Mouse (Mus musculus): ENCODE results near the gene Slc16a5. TPM values are rescaled to one million over a fixed set of nuclear protein-coding genes. Genes with fewer than 3 reads are reported as not detected.
"Not testable (repeated sequence)": the region's sequence is repeated elsewhere in the genome, so short reads cannot be mapped to it uniquely, and the experiment has no call there.

The Slc16a5 gene
- polyA plus RNA-seq, 1 experiment from 2014 or later = 0.34 TPM

DNA sequence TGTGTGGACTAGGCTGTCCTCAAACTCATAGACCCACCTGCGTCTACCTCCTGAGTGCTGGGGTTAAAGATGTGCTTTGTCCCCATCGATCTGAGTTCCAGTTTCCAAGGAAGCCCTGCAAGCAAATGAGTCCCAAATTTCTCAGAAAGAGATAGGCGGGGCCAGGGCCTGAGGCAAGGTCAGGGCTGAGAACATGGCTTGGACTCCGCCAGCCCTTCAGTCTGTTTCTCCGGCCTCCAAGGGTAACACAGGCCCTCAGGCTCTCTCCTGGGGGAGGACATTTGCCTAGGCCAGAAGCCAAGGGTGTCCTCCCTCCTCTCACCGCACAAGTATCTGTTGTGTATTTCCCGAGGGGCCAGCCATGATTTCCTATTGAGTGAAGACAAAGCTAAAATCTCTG lies 9.9 kb downstream of the Slc16a5 start:
- Histone ChIP-seq H3K4me2 (ENCODE audit: low read length) (no peak overlapping the region), H3K9me3 (ENCODE audit: control insufficient read depth, low read length) (no peaks in the 10 kb centered on the region), H3K27me3 (replicated peaks; ENCODE audit: control insufficient read depth, insufficient read depth, low read length) (no peaks in the 10 kb centered on the region), H3K27ac (ENCODE audit: low read depth, low read length) (no peak overlapping the region), H3K9ac (ENCODE audit: low read depth, low read length) (no peak overlapping the region), H3K36me3 (ENCODE audit: control insufficient read depth, insufficient read depth, low read length) (no peaks in the 10 kb centered on the region), H3K4me3 (ENCODE audit: low read length) (no peak overlapping the region), H3K4me1 (ENCODE audit: control insufficient read depth, insufficient read depth, low read depth, low read length) (peaks cover 22% of the 10 kb centered on the region)
- 81% methylated on average over 7 of the region's 7 CpGs for WGBS
- ATAC-seq = no peak

DNA sequence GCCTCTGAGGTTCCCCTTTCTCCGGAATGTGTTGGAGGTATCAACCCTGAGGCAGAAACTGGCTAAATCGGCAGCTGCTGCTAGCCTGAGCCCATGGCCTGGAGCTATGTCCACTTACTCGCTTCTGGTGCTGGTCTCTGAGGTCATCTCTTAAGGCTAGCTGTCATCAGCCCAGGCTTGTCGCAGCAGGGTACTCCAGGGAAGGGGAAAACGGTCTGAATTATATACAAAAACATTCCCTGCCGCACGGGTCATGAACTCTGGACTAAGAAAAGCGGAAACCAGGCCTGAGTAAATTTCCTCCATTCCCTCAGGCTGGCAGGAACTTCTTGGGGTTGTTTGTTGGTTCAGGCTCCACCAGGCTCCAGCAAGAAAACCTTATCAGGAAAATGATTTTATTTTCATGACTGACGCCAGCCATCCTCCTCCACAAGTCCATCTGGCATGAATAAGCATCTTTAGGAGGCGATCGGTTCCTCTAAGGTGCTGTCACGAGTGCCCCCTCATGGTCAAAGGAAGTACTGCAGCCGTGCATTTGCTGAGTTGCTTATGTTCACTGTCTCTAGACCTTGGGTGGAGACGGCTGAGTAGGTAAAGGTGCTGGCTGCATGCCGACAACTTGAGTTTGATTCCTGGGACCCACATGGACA lies 11.5 kb downstream of the Slc16a5 start:
- Histone ChIP-seq H3K4me1 (ENCODE audit: control insufficient read depth, insufficient read depth, low read depth, low read length) (peaks cover 25% of the 10 kb centered on the region), H3K9me3 (ENCODE audit: control insufficient read depth, low read length) (no peaks in the 10 kb centered on the region), H3K27ac (ENCODE audit: low read depth, low read length) (peak overlapping the region; percentile 27; the same call in 1 of the 2 replicates), H3K27me3 (replicated peaks; ENCODE audit: control insufficient read depth, insufficient read depth, low read length) (no peaks in the 10 kb centered on the region), H3K4me3 (ENCODE audit: low read length) (no peak overlapping the region), H3K36me3 (ENCODE audit: control insufficient read depth, insufficient read depth, low read length) (no peaks in the 10 kb centered on the region), H3K9ac (ENCODE audit: low read depth, low read length) (peak overlapping the region; percentile 18; the same call in 1 of the 2 replicates), H3K4me2 (ENCODE audit: low read length) (peak overlapping the region; percentile 29)
- peak; percentile 60 for ATAC-seq
- WGBS = 19% methylated on average over 15 of the region's 15 CpGs

DNA sequence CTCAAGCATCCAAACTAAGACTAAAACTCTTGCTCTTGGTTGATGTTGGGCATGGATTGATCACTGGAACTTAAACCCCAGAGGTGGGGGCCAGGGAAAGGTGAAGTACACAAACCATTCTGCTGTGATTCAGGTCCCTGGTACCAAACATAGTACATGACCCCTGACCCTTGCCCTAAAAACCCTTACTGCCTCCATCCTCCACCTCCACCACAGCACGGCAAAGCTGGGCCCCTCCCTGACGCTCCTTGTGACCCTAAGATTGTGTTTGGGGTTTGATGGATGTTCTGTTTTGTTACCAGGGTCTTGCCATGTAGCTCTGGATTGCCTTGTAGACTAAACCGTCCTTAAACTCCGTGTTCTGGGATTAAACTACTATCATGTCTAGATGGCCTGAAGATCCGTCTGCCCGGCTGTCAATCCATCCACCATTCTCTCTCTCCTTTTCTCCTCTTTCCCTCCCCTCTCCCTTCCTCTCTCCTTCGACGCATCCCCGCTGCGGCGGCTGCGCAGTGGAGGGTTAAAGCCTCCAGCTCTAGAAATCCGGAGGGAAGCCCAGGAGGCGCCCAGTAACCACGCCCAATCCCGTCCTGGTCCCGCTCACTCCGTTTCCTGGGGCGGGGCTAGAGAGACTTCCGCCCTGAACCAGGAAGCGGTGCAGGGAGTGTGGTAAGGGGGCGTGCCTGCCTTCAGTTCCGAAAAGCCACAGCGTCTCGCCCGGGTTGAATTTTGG lies 12.9 kb downstream of the Slc16a5 start, which contains the start of gene Armc7:
TSS of gene Armc7 (plus strand) at position 643 of the 733 bp plus-strand sequence.
- Histone ChIP-seq H3K27ac (ENCODE audit: low read depth, low read length) (peak within 1 kb of the TSS; percentile 86), H3K9me3 (ENCODE audit: control insufficient read depth, low read length) (no peaks in the 10 kb centered on the region), H3K4me2 (ENCODE audit: low read length) (peak within 1 kb of the TSS; percentile 75), H3K36me3 (ENCODE audit: control insufficient read depth, insufficient read depth, low read length) (no peaks in the 10 kb centered on the region), H3K4me1 (ENCODE audit: control insufficient read depth, insufficient read depth, low read depth, low read length) (peaks cover 25% of the 10 kb centered on the region), H3K9ac (ENCODE audit: low read depth, low read length) (peak within 1 kb of the TSS; percentile 78), H3K4me3 (ENCODE audit: low read length) (peak within 1 kb of the TSS; percentile 80), H3K27me3 (replicated peaks; ENCODE audit: control insufficient read depth, insufficient read depth, low read length) (no peaks in the 10 kb centered on the region)
- under 1% methylated on average over 26 of the region's 26 CpGs for WGBS
- peak; percentile 97 for ATAC-seq

DNA sequence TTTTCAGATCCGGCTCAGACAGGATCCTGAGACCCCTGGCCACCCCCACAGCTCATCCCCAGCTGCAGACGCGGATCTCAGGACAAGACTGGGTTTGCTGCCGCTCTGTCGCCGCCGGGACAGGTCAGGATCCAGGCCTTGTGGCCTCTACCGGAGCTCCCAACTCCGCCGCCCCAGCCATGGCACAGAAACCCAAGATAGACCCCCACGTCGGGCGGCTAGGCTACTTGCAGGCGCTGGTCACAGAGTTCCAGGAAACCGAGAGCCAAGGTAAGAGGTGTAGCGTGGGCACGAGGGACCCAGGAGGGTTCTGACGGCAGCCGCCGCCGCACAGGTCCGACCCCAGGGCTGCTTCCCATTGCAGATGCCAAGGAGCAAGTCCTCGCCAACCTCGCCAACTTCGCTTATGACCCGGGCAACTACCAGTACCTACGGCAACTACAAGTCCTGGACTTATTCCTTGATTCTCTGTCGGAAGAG lies 13.5 kb downstream of the Slc16a5 start:
- H3K27me3 ChIP-seq (replicated peaks; ENCODE audit: control insufficient read depth, insufficient read depth, low read length) = no peaks in the 10 kb centered on the region
- peak overlapping the region; percentile 75 for H3K4me2 ChIP-seq (ENCODE audit: low read length)
- H3K9me3 ChIP-seq (ENCODE audit: control insufficient read depth, low read length) = no peaks in the 10 kb centered on the region
- ATAC-seq = peak; percentile 60
- peak overlapping the region; percentile 80 for H3K4me3 ChIP-seq (ENCODE audit: low read length)
- H3K36me3 ChIP-seq (ENCODE audit: control insufficient read depth, insufficient read depth, low read length) = no peaks in the 10 kb centered on the region
- H3K27ac ChIP-seq (ENCODE audit: low read depth, low read length) = peak overlapping the region; percentile 86
- H3K4me1 ChIP-seq (ENCODE audit: control insufficient read depth, insufficient read depth, low read depth, low read length) = peaks cover 25% of the 10 kb centered on the region
- peak overlapping the region; percentile 78 for H3K9ac ChIP-seq (ENCODE audit: low read depth, low read length)
- 4% methylated on average over 28 of the region's 28 CpGs for WGBS

DNA sequence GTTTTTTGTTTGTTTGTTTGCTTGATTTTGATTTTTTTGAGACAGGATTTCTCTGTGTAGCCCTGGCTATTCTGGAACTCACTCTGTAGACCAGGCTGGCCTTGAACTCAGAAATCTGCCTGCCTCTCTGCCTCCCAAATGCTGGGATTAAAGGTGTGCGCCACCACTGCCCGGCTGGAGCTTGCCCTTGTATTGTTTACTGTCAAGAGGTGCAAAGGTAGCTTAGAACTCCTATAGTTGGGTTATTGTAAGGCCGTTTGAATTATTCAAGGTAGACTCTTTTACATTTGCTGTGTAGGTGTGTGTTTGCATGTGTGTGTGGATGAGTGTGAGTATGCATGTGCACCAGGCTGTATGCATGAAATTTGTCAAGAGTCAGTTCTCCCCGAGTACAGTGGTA lies 14.4 kb downstream of the Slc16a5 start:
- H3K36me3 ChIP-seq (ENCODE audit: control insufficient read depth, insufficient read depth, low read length); H3K27ac ChIP-seq (ENCODE audit: low read depth, low read length); H3K9ac ChIP-seq (ENCODE audit: low read depth, low read length); ATAC-seq; H3K27me3 ChIP-seq (replicated peaks; ENCODE audit: control insufficient read depth, insufficient read depth, low read length); H3K9me3 ChIP-seq (ENCODE audit: control insufficient read depth, low read length): not testable (repeated sequence)
- Histone ChIP-seq H3K4me1 (ENCODE audit: control insufficient read depth, insufficient read depth, low read depth, low read length) (peaks cover 25% of the 10 kb centered on the region), H3K4me3 (ENCODE audit: low read length) (peak overlapping the region; percentile 80), H3K4me2 (ENCODE audit: low read length) (peak overlapping the region; percentile 75)
- WGBS = 82% methylated on average over 4 of the region's 4 CpGs

DNA sequence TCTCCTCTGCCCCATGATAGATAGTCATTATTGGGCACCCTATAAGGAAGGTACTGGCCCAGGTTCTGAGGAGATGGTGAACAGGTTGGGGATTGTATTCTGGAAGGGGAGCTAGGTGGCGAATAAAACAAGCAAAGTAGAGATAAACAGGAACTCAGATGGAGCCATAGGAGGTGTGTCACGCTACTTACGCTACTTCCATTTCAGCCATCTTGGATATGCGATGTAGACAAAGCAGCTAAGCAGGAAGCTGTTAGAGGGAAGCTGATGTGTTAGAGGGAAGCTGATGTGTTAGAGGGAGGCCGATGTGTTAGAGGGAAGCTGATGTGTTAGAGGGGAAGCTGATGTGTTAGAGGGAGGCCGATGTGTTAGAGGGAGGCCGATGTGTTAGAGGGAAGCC lies 15.1 kb downstream of the Slc16a5 start:
- H3K9me3 ChIP-seq (ENCODE audit: control insufficient read depth, low read length); H3K4me2 ChIP-seq (ENCODE audit: low read length); H3K36me3 ChIP-seq (ENCODE audit: control insufficient read depth, insufficient read depth, low read length); ATAC-seq; H3K27ac ChIP-seq (ENCODE audit: low read depth, low read length); H3K27me3 ChIP-seq (replicated peaks; ENCODE audit: control insufficient read depth, insufficient read depth, low read length); H3K4me3 ChIP-seq (ENCODE audit: low read length): not testable (repeated sequence)
- peaks cover 25% of the 10 kb centered on the region for H3K4me1 ChIP-seq (ENCODE audit: control insufficient read depth, insufficient read depth, low read depth, low read length)
- 0 out of 2 replicates have a peak overlapping the region, but pooled peaks have one; percentile 8 for H3K9ac ChIP-seq (ENCODE audit: low read depth, low read length)
- 90% methylated on average over 7 of the region's 7 CpGs for WGBS

DNA sequence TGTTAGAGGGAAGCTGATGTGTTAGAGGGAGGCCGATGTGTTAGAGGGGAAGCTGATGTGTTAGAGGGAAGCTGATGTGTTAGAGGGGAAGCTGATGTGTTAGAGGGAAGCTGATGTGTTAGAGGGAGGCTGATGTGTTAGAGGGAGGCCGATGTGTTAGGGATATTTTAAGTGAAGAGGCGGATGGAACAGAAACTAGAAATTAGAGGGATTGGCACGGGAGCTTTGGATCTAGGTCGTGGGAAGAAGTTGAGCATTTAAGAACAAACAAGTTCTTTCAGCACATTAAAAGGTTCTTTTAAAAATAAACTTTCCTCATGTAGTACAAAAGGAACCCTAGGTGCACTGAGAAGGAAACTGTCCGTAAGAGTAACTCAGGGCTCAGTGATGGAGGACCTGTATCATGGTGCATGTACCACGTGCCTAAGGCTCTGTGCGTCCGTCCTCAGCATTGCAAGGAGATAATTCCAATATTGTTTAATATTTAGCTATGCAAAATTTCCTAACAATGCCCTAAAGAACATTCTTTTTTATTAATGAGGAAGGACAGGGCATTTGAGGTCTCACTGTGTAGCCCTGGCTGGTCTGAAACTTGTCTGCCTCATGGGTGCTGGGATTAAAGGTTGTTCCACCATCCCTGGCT lies 16.1 kb downstream of the Slc16a5 start:
- Histone ChIP-seq H3K9ac (ENCODE audit: low read depth, low read length) (no peak overlapping the region), H3K9me3 (ENCODE audit: control insufficient read depth, low read length) (no peaks in the 10 kb centered on the region), H3K36me3 (ENCODE audit: control insufficient read depth, insufficient read depth, low read length) (no peaks in the 10 kb centered on the region), H3K4me3 (ENCODE audit: low read length) (no peak overlapping the region), H3K27me3 (replicated peaks; ENCODE audit: control insufficient read depth, insufficient read depth, low read length) (no peaks in the 10 kb centered on the region), H3K4me2 (ENCODE audit: low read length) (no peak overlapping the region), H3K4me1 (ENCODE audit: control insufficient read depth, insufficient read depth, low read depth, low read length) (peaks cover 25% of the 10 kb centered on the region), H3K27ac (ENCODE audit: low read depth, low read length) (no peak overlapping the region)
- 90% methylated on average over 9 of the region's 9 CpGs for WGBS
- ATAC-seq = no peak

DNA sequence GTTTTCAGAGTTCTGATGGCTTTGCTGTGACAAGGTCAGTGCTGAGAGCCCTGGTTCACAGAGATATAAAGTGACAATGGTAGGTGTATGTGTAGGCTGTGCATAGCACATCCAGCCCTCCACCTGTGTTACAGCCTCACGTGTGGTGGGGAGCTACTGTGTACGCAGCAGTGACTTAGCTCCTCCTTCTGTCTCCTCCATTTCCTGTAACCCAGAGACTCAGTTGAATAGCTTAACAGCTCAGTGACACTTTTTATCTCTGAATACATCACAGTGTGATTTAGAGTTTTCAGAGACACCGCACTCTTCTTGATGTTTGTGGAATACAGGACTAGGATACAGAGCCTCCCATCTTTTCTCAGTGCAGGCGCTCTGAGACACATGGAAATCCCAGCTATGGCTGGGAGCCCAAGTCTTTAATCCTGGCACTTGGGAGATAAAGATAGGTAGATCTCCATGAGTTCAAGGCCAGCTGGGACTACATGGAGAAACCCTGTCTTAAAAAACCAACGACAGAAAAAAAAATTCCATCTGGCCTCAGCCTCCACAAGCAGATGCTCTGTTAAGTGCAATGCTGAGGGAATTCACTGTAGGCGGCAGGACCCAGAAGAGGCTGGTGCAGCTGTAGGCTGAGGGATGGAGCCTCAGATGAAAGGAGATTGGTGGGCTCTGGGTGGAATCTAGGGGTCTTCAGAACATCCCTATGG lies 19.4 kb downstream of the Slc16a5 start:
- H3K36me3 ChIP-seq (ENCODE audit: control insufficient read depth, insufficient read depth, low read length) = no peaks in the 10 kb centered on the region
- no peaks in the 10 kb centered on the region for H3K27me3 ChIP-seq (replicated peaks; ENCODE audit: control insufficient read depth, insufficient read depth, low read length)
- H3K4me1 ChIP-seq (ENCODE audit: control insufficient read depth, insufficient read depth, low read depth, low read length) = peaks cover 8% of the 10 kb centered on the region
- H3K9me3 ChIP-seq (ENCODE audit: control insufficient read depth, low read length) = no peaks in the 10 kb centered on the region
- no peak overlapping the region for H3K4me3 ChIP-seq (ENCODE audit: low read length)
- no peak overlapping the region for H3K27ac ChIP-seq (ENCODE audit: low read depth, low read length)
- H3K9ac ChIP-seq (ENCODE audit: low read depth, low read length) = no peak overlapping the region
- no peak for ATAC-seq
- H3K4me2 ChIP-seq (ENCODE audit: low read length) = no peak overlapping the region
- 83% methylated on average over 6 of the region's 6 CpGs for WGBS
